Mouse (Mus musculus): ENCODE data around the gene Tex9. TPM values are rescaled to one million over a fixed set of nuclear protein-coding genes. Genes with fewer than 3 reads are reported as not detected.
"Not testable (repeated sequence)": the region's sequence is repeated elsewhere in the genome, so short reads cannot be mapped to it uniquely, and the experiment has no call there.

The Tex9 gene
- polyA plus RNA-seq, 1 experiment: 24.5 TPM

DNA sequence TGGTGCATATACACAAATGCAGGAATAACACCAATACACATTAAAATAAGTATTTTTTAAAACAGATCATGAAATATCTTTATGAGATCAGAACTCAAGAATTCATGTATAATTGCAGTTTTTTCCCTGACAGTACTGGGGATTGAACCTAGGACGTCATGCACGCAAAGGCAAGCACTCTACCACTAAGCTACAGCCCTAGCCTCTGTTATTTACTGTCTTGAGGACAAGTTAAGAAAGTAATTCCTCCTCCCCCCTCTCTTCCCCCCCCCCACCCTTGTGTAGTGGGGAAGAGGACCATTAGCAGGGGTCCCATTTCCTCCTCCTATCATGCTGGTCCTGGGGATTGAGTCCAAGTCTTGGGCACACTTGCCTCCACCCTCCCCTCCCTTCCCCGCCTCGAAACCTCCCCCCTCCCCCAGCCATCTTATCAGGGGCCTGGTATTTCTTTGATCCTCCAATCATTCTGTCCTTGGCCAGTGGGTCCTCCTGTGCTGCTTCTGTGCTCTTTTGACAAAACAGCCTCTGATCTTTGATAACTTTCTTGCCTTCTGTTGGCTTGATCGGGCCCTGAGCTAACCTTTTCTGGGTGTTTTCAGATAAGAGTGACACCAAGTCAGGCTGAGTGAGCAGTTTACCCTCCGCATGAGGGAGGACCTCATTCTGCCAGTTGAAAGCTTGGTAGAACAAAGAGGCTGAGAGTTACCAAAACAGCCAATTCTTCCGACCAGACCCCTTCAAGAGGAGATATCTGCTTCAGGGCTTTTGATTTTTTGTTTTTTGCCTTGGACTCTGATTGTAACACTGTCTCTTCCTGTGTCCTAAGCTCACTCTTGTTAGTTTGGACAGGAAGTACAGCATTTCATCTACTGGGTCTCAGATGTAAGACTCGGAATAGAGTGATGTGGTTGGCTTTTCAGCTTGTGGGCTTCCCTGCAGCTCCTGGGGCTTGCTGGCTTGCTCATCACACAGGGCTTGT, 50.8 kb downstream of the Tex9 start:
- no peak for DNase-seq (ENCODE audit: extremely low spot score in 1 of 2, low spot score in 1 of 2)

- no peak for DNase-seq (ENCODE audit: extremely low spot score in 1 of 2, low spot score in 1 of 2)
These were observed 51.7 kb downstream of the Tex9 start for GRCm38 (mm10) chr9:72440358-72440757.

DNA sequence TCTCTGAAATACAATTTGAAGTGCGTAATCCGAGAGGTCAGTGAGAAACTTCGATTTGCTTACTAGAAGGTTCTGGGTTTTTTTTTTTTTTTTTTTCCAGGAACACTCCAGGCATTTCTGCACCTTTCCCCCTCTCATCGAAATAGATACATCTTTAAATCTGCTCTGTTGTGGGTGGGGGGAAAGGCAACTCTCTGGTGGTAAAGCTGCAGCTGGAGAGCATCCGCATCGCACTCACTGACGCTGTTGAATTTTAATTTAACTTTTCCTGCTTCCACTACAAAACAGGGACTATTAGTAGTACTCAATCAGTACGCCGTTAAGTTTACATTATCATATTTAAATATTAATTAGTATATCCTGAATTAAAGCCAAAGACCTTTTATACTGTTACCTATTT, 53.3 kb downstream of the Tex9 start:
- DNase-seq (ENCODE audit: extremely low spot score in 1 of 2, low spot score in 1 of 2): no peak

- peak; percentile 91 to 96 for DNase-seq (ENCODE audit: extremely low spot score in 1 of 2, low spot score in 1 of 2)
These were observed 54.0 kb downstream of the Tex9 start, which contains the start of gene Mns1 for GRCm38 (mm10) chr9:72437822-72438701. Gene Mns1 (plus strand): TSS chr9:72438011.

DNA sequence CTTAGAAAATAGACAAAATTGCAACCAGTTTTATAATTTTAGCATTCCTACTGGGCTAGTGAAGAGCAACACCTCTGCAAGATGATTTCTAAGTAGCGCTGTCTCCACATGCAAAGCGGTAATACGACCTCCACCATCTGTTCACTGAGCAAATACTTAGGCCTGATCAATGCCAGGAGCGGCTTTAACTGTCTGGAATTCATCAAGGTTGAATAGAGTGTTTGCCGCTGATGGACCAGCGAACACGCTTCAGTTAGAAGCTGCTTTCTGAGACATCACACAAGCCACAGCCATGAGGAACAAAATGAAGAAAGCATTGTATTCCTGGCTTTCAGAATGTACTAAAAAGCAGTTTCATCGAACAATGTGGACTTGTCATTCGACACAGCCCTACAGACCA, 57.1 kb downstream of the Tex9 start:
- no peak for DNase-seq (ENCODE audit: extremely low spot score in 1 of 2, low spot score in 1 of 2)

GRCm38 (mm10) chr9:72427861-72428260, 64.2 kb downstream of the Tex9 start:
- DNase-seq (ENCODE audit: extremely low spot score in 1 of 2, low spot score in 1 of 2): peak in 1 of 2 experiments; percentile 22

GRCm38 (mm10) chr9:72425300-72425850, 66.6 kb downstream of the Tex9 start:
- no peak for DNase-seq (ENCODE audit: extremely low spot score in 1 of 2, low spot score in 1 of 2)

- no peak for DNase-seq (ENCODE audit: extremely low spot score in 1 of 2, low spot score in 1 of 2)
These were observed 69.3 kb downstream of the Tex9 start for GRCm38 (mm10) chr9:72422753-72423152.

- DNase-seq (ENCODE audit: extremely low spot score in 1 of 2, low spot score in 1 of 2): no peak
These were observed 69.7 kb downstream of the Tex9 start for GRCm38 (mm10) chr9:72422284-72422683.

- DNase-seq (ENCODE audit: extremely low spot score in 1 of 2, low spot score in 1 of 2): no peak
These were observed 71.5 kb downstream of the Tex9 start for GRCm38 (mm10) chr9:72420490-72420889.

GRCm38 (mm10) chr9:72418443-72418842, 73.6 kb downstream of the Tex9 start:
- no peak for DNase-seq (ENCODE audit: extremely low spot score in 1 of 2, low spot score in 1 of 2)

DNA sequence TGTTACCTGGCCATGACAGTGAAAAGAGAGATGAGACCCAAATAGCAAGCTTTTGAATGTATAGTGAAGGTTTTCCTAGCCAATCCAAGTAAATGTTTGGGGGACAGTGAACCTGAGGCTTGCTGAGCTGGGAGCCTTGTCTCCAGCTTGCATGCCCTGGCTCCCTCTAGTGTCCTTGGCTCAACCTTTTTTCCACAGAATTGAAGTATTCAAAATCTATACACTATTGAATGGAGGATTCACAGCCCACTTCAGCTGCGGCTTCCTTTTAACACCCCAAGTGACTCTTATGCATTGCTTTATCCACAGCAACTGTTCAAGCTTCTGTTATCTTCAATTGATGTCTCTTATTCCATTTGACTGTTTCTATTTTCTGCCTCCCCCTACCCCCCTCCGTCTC, 80.3 kb downstream of the Tex9 start:
- peak in 1 of 2 experiments; percentile 29 for DNase-seq (ENCODE audit: extremely low spot score in 1 of 2, low spot score in 1 of 2)

GRCm38 (mm10) chr9:72409381-72410225, 82.4 kb downstream of the Tex9 start:
- no peak for DNase-seq (ENCODE audit: extremely low spot score in 1 of 2, low spot score in 1 of 2)

- DNase-seq (ENCODE audit: extremely low spot score in 1 of 2, low spot score in 1 of 2): peak; percentile 46 to 90
These were observed 83.9 kb downstream of the Tex9 start for GRCm38 (mm10) chr9:72408131-72408586.

GRCm38 (mm10) chr9:72405882-72406638, 86.0 kb downstream of the Tex9 start:
- no peak for DNase-seq (ENCODE audit: extremely low spot score in 1 of 2, low spot score in 1 of 2)

DNA sequence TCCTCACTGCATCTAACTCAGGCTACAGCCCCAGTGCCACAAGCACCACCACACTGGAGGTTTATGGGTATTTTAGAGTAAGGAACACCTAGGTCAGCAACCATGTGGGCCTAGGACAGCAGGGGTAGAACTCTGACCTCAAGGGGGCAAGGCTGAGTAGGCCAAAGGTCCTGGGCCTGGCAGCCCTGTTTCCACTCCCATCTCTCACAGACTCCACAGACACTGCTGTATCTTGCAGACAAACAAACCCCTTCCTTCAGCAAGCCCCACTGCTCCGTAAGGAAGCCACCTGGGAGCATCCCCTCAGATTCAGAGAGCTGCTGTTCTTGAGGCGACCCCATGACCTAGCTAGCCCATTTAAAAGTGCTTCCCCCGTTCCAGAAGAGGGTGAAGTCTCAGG, 87.1 kb downstream of the Tex9 start:
- no peak for DNase-seq (ENCODE audit: extremely low spot score in 1 of 2, low spot score in 1 of 2)

- DNase-seq (ENCODE audit: extremely low spot score in 1 of 2, low spot score in 1 of 2): no peak
These were observed 87.6 kb downstream of the Tex9 start for GRCm38 (mm10) chr9:72404446-72404845.

- no peak for DNase-seq (ENCODE audit: extremely low spot score in 1 of 2, low spot score in 1 of 2)
These were observed 88.6 kb downstream of the Tex9 start for GRCm38 (mm10) chr9:72403421-72403820.

GRCm38 (mm10) chr9:72401769-72402168, 90.2 kb downstream of the Tex9 start:
- not testable (repeated sequence) for DNase-seq (ENCODE audit: extremely low spot score in 1 of 2, low spot score in 1 of 2)

Data from frontal cortex, adult 2 months (tissue).